Comparison of ENCODE assay signal across 8 mouse cellular contexts in genomic region chr15:98933004-98933671, GRCm38 (mm10). TPM values are rescaled to one million over a fixed set of nuclear protein-coding genes. Genes with fewer than 3 reads are reported as not detected.
A peak's percentile ranks its signal among the peaks of the same experiment; 100 is the strongest.
DNase-seq lines count a peak whose midpoint lies in the region; ATAC-seq and TF ChIP-seq lines count a peak whose summit lies in the region.
"Not testable (repeated sequence)": the region's sequence is repeated elsewhere in the genome, so short reads cannot be mapped to it uniquely, and the experiment has no call there.

No protein-coding gene starts in this region.

- H3ac ChIP-seq in myocyte (ENCODE audit: control insufficient read depth, insufficient read length) = peak overlapping the region; percentile 36

- ATAC-seq in heart, embryonic 16.5 days (replicated peaks; ENCODE audit: extremely low read depth, insufficient read depth, low FRiP score) = 0 out of 2 replicates have a peak, but pooled peaks have one; percentile 12
- not testable (repeated sequence) for ATAC-seq in kidney, embryonic 14.5 days (ENCODE audit: low FRiP score, low TSS enrichment); liver, embryonic 15.5 days (ENCODE audit: insufficient read depth)

- H3K4me2 ChIP-seq in heart, embryonic 16.5 days (ENCODE audit: low read depth, low read length) = peak overlapping the region; percentile 94
- peak overlapping the region; percentile 95 for H3K4me2 ChIP-seq in kidney, embryonic 14.5 days (replicated peaks; ENCODE audit: low read depth, low read length)
- H3K4me2 ChIP-seq in liver, embryonic 15.5 days = peak overlapping the region; percentile 94
- peak overlapping the region; percentile 87 for H3K4me2 ChIP-seq in myocyte (ENCODE audit: low read depth)

- H3K79me2 ChIP-seq in myocyte (ENCODE audit: control insufficient read depth, insufficient read depth) = peaks cover 27% of the 10 kb centered on the region

- peak overlapping the region; percentile 97 for H3K9ac ChIP-seq in heart, embryonic 16.5 days (ENCODE audit: low read length)
- H3K9ac ChIP-seq in kidney, embryonic 14.5 days (ENCODE audit: low read depth, low read length) = peak overlapping the region; percentile 88
- peak overlapping the region; percentile 93 for H3K9ac ChIP-seq in liver, embryonic 15.5 days

- H3K27ac ChIP-seq in forebrain, embryonic 10.5 days = peak overlapping the region; percentile 98
- peak overlapping the region; percentile 99 for H3K27ac ChIP-seq in heart, embryonic 16.5 days (ENCODE audit: low read length)
- H3K27ac ChIP-seq in kidney, embryonic 14.5 days (ENCODE audit: low read depth, low read length) = peak overlapping the region; percentile 98; the same call in 1 of the 2 replicates
- peak overlapping the region; percentile 98 for H3K27ac ChIP-seq in liver, embryonic 15.5 days (replicated peaks)

- H3K4me1 ChIP-seq in forebrain, embryonic 10.5 days = peaks cover 49% of the 10 kb centered on the region
- H3K4me1 ChIP-seq in heart, embryonic 16.5 days (ENCODE audit: control insufficient read depth, insufficient read depth, low read length) = peaks cover 20% of the 10 kb centered on the region
- H3K4me1 ChIP-seq in kidney, embryonic 14.5 days (ENCODE audit: control insufficient read depth, insufficient read depth, low read length) = peaks cover 19% of the 10 kb centered on the region
- peaks cover 36% of the 10 kb centered on the region for H3K4me1 ChIP-seq in liver, embryonic 15.5 days (replicated peaks)

- peak; percentile 53 for DNase-seq in MN1 (ENCODE audit: low spot score)
- DNase-seq in cerebellum, adult 9-11 months = peak; percentile 74
- DNase-seq in forebrain, embryonic 10.5 days (ENCODE audit: extremely low spot score, low spot score) = not testable (repeated sequence)
- peak; percentile 49 for DNase-seq in thymus, postnatal 14 days

- peaks cover 22% of the 10 kb centered on the region for H3K36me3 ChIP-seq in forebrain, embryonic 10.5 days (replicated peaks)
- not testable (repeated sequence) for H3K36me3 ChIP-seq in heart, embryonic 16.5 days (ENCODE audit: control insufficient read depth, insufficient read depth); kidney, embryonic 14.5 days (ENCODE audit: control insufficient read depth, insufficient read depth, low read length)
- H3K36me3 ChIP-seq in liver, embryonic 15.5 days (replicated peaks) = peaks cover 23% of the 10 kb centered on the region
- peaks cover 18% of the 10 kb centered on the region for H3K36me3 ChIP-seq in myocyte (ENCODE audit: control insufficient read depth, insufficient read depth)

- not testable (repeated sequence) for H3K27me3 ChIP-seq in forebrain, embryonic 10.5 days (ENCODE audit: poor library complexity, severe bottlenecking); heart, embryonic 16.5 days (ENCODE audit: control insufficient read depth, insufficient read depth, low read length); kidney, embryonic 14.5 days (ENCODE audit: control insufficient read depth, insufficient read depth, low read length); liver, embryonic 15.5 days; myocyte (ENCODE audit: control insufficient read depth, insufficient read depth, insufficient read length)

- 26% methylated on average over 8 of the region's 9 CpGs for WGBS in forebrain, embryonic 10.5 days
- 5% methylated on average over 8 of the region's 9 CpGs for WGBS in heart, embryonic 16.5 days
- 10% methylated on average over 8 of the region's 9 CpGs for WGBS in kidney, embryonic 14.5 days
- WGBS in liver, embryonic 15.5 days (ENCODE audit: insufficient replicate concordance) = 12% methylated on average over 8 of the region's 9 CpGs

- not testable (repeated sequence) for H3K9me3 ChIP-seq in forebrain, embryonic 10.5 days; heart, embryonic 16.5 days (replicated peaks; ENCODE audit: control insufficient read depth, low read length); kidney, embryonic 14.5 days (ENCODE audit: control insufficient read depth, low read length); liver, embryonic 15.5 days (replicated peaks)

- not testable (repeated sequence) for TF ChIP-seq POLR2A in myocyte (IDR thresholded peaks at IDR 0.05; ENCODE audit: insufficient read length, low read depth)

- H3K4me3 ChIP-seq in forebrain, embryonic 10.5 days = peak overlapping the region; percentile 73
- H3K4me3 ChIP-seq in heart, embryonic 16.5 days (ENCODE audit: low read length) = peak overlapping the region; percentile 87
- H3K4me3 ChIP-seq in kidney, embryonic 14.5 days (ENCODE audit: low read length) = peak overlapping the region; percentile 82
- peak overlapping the region; percentile 91 for H3K4me3 ChIP-seq in liver, embryonic 15.5 days (replicated peaks)
- peak overlapping the region; percentile 96 for H3K4me3 ChIP-seq in myocyte

TF ChIP-seq in myocyte, 11 proteins besides CTCF, POLR2A, EP300 and RAD21:
- TF ChIP-seq USF1 (IDR thresholded peaks at IDR 0.05; ENCODE audit: low read depth) = peak; percentile 60
- peak; percentile 93 for TF ChIP-seq POLR2AphosphoS2 (IDR thresholded peaks at IDR 0.05; ENCODE audit: insufficient read length, low read depth)
- peak; percentile 45 for TF ChIP-seq MAX (IDR thresholded peaks at IDR 0.05; ENCODE audit: low read depth)
TF ChIP-seq in myocyte: peak in this region for 3; not testable (repeated sequence) for 8.

RNA-seq across cellular contexts. Expression of gene Tuba1b, which starts 1.2 kb away (rescaled TPM):
- polyA plus RNA-seq in forebrain, embryonic 10.5 days (2016; fragmentation: Nextera tagmentation; extraction: Ambion mirVana) = 2,760 and 2,766 TPM in 2 replicates
- polyA plus RNA-seq in heart, embryonic 16.5 days (2015; fragmentation: Nextera tagmentation; extraction: Ambion mirVana) = 1,504 and 1,594 TPM in 2 replicates
- polyA plus RNA-seq in kidney, embryonic 14.5 days (2014; fragmentation: Nextera tagmentation; extraction: Ambion mirVana) = 1,971 and 2,088 TPM in 2 replicates
- 1,053 and 1,106 TPM in 2 replicates for polyA plus RNA-seq in liver, embryonic 15.5 days (2015; fragmentation: Nextera tagmentation; extraction: Ambion mirVana)
- polyA plus RNA-seq in myocyte (2012; fragmentation: generic; extraction: Trizol) = 2,204 TPM

RNA-seq across cellular contexts. Expression of gene Lmbr1l, which starts 15.1 kb away (rescaled TPM):
- 23.9 and 25.3 TPM in 2 replicates for polyA plus RNA-seq in forebrain, embryonic 10.5 days (2016; fragmentation: Nextera tagmentation; extraction: Ambion mirVana)
- polyA plus RNA-seq in heart, embryonic 16.5 days (2015; fragmentation: Nextera tagmentation; extraction: Ambion mirVana) = 13.3 and 13.9 TPM in 2 replicates
- 5.5 and 8.6 TPM in 2 replicates for polyA plus RNA-seq in kidney, embryonic 14.5 days (2014; fragmentation: Nextera tagmentation; extraction: Ambion mirVana)
- 4.7 and 4.8 TPM in 2 replicates for polyA plus RNA-seq in liver, embryonic 15.5 days (2015; fragmentation: Nextera tagmentation; extraction: Ambion mirVana)
- polyA plus RNA-seq in myocyte (2012; fragmentation: generic; extraction: Trizol) = 33.4 TPM

RNA-seq across cellular contexts. Expression of gene Gm49450, which starts 20.2 kb away (rescaled TPM):
- polyA plus RNA-seq in forebrain, embryonic 10.5 days (2016; fragmentation: Nextera tagmentation; extraction: Ambion mirVana) = not detected in 2 replicates
- polyA plus RNA-seq in heart, embryonic 16.5 days (2015; fragmentation: Nextera tagmentation; extraction: Ambion mirVana) = not detected in 2 replicates
- polyA plus RNA-seq in kidney, embryonic 14.5 days (2014; fragmentation: Nextera tagmentation; extraction: Ambion mirVana) = not detected in 2 replicates
- polyA plus RNA-seq in liver, embryonic 15.5 days (2015; fragmentation: Nextera tagmentation; extraction: Ambion mirVana) = not detected in 2 replicates
- polyA plus RNA-seq in myocyte (2012; fragmentation: generic; extraction: Trizol) = 0.84 TPM

RNA-seq across cellular contexts. Expression of gene Tuba1a, which starts 20.4 kb away (rescaled TPM):
- polyA plus RNA-seq in forebrain, embryonic 10.5 days (2016; fragmentation: Nextera tagmentation; extraction: Ambion mirVana) = 2,769 and 3,107 TPM in 2 replicates
- 727 and 789 TPM in 2 replicates for polyA plus RNA-seq in heart, embryonic 16.5 days (2015; fragmentation: Nextera tagmentation; extraction: Ambion mirVana)
- 891 and 921 TPM in 2 replicates for polyA plus RNA-seq in kidney, embryonic 14.5 days (2014; fragmentation: Nextera tagmentation; extraction: Ambion mirVana)
- 71.7 and 75.1 TPM in 2 replicates for polyA plus RNA-seq in liver, embryonic 15.5 days (2015; fragmentation: Nextera tagmentation; extraction: Ambion mirVana)
- 3,074 TPM for polyA plus RNA-seq in myocyte (2012; fragmentation: generic; extraction: Trizol)

RNA-seq across cellular contexts. Expression of gene Dhh, which starts 34.8 kb away (rescaled TPM):
- polyA plus RNA-seq in forebrain, embryonic 10.5 days (2016; fragmentation: Nextera tagmentation; extraction: Ambion mirVana) = 0.24 and 0.48 TPM in 2 replicates
- polyA plus RNA-seq in heart, embryonic 16.5 days (2015; fragmentation: Nextera tagmentation; extraction: Ambion mirVana) = 2.0 and 2.5 TPM in 2 replicates
- 0.54 and 0.84 TPM in 2 replicates for polyA plus RNA-seq in kidney, embryonic 14.5 days (2014; fragmentation: Nextera tagmentation; extraction: Ambion mirVana)
- polyA plus RNA-seq in liver, embryonic 15.5 days (2015; fragmentation: Nextera tagmentation; extraction: Ambion mirVana) = 0.08 and 0.12 TPM in 2 replicates
- polyA plus RNA-seq in myocyte (2012; fragmentation: generic; extraction: Trizol) = 0.11 TPM
